Mouse (Mus musculus) left cerebral cortex, postnatal 4 days (tissue): ENCODE results near the gene C130050O18Rik. TPM values are rescaled to one million over a fixed set of nuclear protein-coding genes. Genes with fewer than 3 reads are reported as not detected.

Source experiments
- DNase-seq: peaks from one replicate; pipeline ENCODE4 v3.0.0-alpha.2; 2022
- intact Hi-C: fragments of 180-260 bp; cut with DNase I; formaldehyde crosslinking; loops from one replicate; pipeline ENCODE4 v1.15.1; 2025
- total RNA-seq, 2 experiments: library from RNA; stranded (reverse); gene quantifications; 2 replicates each; pipeline ENCODE4 v1.2.3; 2021

C130050O18Rik gene
- total RNA-seq, 2 experiments from 2014 or later: not detected

- DNase-seq: no peak
- intact Hi-C loops: no loop called here
These were observed 13.0 kb downstream of the C130050O18Rik start for GRCm38 (mm10) chr5:139418110-139418509.

GRCm38 (mm10) chr5:139418633-139419032, 13.6 kb downstream of the C130050O18Rik start:
- peak; percentile 70 for DNase-seq
- intact Hi-C loops: no loop called here

- intact Hi-C loops: no loop called here
- DNase-seq: peak; percentile 90
These were observed 18.2 kb downstream of the C130050O18Rik start, which contains the start of gene Gper1 for GRCm38 (mm10) chr5:139423026-139423865. Gper1 (plus strand) TSS chr5:139423151.

GRCm38 (mm10) chr5:139425198-139425597, 20.1 kb downstream of the C130050O18Rik start:
- DNase-seq: no peak
- intact Hi-C loops: no loop called here

GRCm38 (mm10) chr5:139427001-139427400, 21.9 kb downstream of the C130050O18Rik start:
- intact Hi-C loops: no loop called here
- DNase-seq: no peak

- intact Hi-C loops: no loop called here
- peak; percentile 74 for DNase-seq
These were observed 22.9 kb downstream of the C130050O18Rik start for GRCm38 (mm10) chr5:139427989-139428388.

- intact Hi-C loops: no loop called here
- peak; percentile 3 for DNase-seq
These were observed 24.8 kb downstream of the C130050O18Rik start for GRCm38 (mm10) chr5:139429818-139430341.

GRCm38 (mm10) chr5:139432333-139432732, 27.3 kb downstream of the C130050O18Rik start:
- no peak for DNase-seq
- intact Hi-C loops: no loop called here

GRCm38 (mm10) chr5:139432747-139433508, 27.8 kb downstream of the C130050O18Rik start:
- intact Hi-C loops: no loop called here
- DNase-seq: no peak

- no peak for DNase-seq
- intact Hi-C loops: no loop called here
These were observed 28.9 kb downstream of the C130050O18Rik start for GRCm38 (mm10) chr5:139433842-139434568.

GRCm38 (mm10) chr5:139434940-139435339, 29.9 kb downstream of the C130050O18Rik start:
- intact Hi-C loops: no loop called here

GRCm38 (mm10) chr5:139437769-139438168, 32.7 kb downstream of the C130050O18Rik start:
- no peak for DNase-seq
- intact Hi-C loops: no loop called here

More at GRCm38 (mm10) chr5:139434940-139435339, 29.9 kb downstream of the C130050O18Rik start:
- no peak for DNase-seq

- intact Hi-C loops: no loop called here
- peak; percentile 33 for DNase-seq
These were observed 33.4 kb downstream of the C130050O18Rik start for GRCm38 (mm10) chr5:139438440-139438839.

GRCm38 (mm10) chr5:139440451-139440850, 35.4 kb downstream of the C130050O18Rik start:
- DNase-seq: peak; percentile 75
- intact Hi-C loops: no loop called here

- intact Hi-C loops: no loop called here
- no peak for DNase-seq
These were observed 36.0 kb downstream of the C130050O18Rik start for GRCm38 (mm10) chr5:139440926-139441725.

- intact Hi-C loops: no loop called here
- no peak for DNase-seq
These were observed 36.6 kb downstream of the C130050O18Rik start for GRCm38 (mm10) chr5:139441726-139442018.

- intact Hi-C loops: no loop called here
- peak; percentile 52 for DNase-seq
These were observed 37.3 kb downstream of the C130050O18Rik start for GRCm38 (mm10) chr5:139442428-139442827.

- intact Hi-C loops: no loop called here
- DNase-seq: no peak
These were observed 37.9 kb downstream of the C130050O18Rik start for GRCm38 (mm10) chr5:139442962-139443361.

- intact Hi-C loops: no loop called here
These were observed 40.2 kb downstream of the C130050O18Rik start for GRCm38 (mm10) chr5:139445258-139445657.

GRCm38 (mm10) chr5:139448025-139448424, 42.9 kb downstream of the C130050O18Rik start:
- no peak for DNase-seq
- intact Hi-C loops: no loop called here

More at GRCm38 (mm10) chr5:139445258-139445657, 40.2 kb downstream of the C130050O18Rik start:
- no peak for DNase-seq
